Mouse (Mus musculus): ENCODE measurements around the gene Rnf222. TPM values are rescaled to one million over a fixed set of nuclear protein-coding genes. Genes with fewer than 3 reads are reported as not detected.
"Not testable (repeated sequence)": the region's sequence is repeated elsewhere in the genome, so short reads cannot be mapped to it uniquely, and the experiment has no call there.

Rnf222 gene
- polyA plus RNA-seq, 1 experiment from 2014 or later = 0.11 TPM

- no peak for ATAC-seq (ENCODE audit: insufficient read depth)
- Histone ChIP-seq H3K9me3 (ENCODE audit: low read depth, low read length) (no peaks in the 10 kb centered on the region), H3K4me1 (ENCODE audit: insufficient read depth) (no peaks in the 10 kb centered on the region), H3K4me2 (no peak overlapping the region), H3K36me3 (ENCODE audit: insufficient read depth) (no peaks in the 10 kb centered on the region), H3K4me3 (ENCODE audit: low read depth, low read length) (no peak overlapping the region), H3K9ac (no peak overlapping the region), H3K27me3 (ENCODE audit: insufficient read depth, low read length) (no peaks in the 10 kb centered on the region), H3K27ac (ENCODE audit: low read depth) (no peak overlapping the region)
- WGBS = 63% methylated on average over 5 of the region's 5 CpGs
- no peak for DNase-seq
- TF ChIP-seq CTCF (IDR thresholded peaks at IDR 0.05; ENCODE audit: low read depth) = no peak
Observed at GRCm38 (mm10) chr11:68933885-68934507, 45.6 kb downstream of the Rnf222 start.

GRCm38 (mm10) chr11:68936951-68937350 is 48.6 kb downstream of the Rnf222 start:
- not testable (repeated sequence) for H3K9ac ChIP-seq; H3K27ac ChIP-seq (ENCODE audit: low read depth); H3K27me3 ChIP-seq (ENCODE audit: insufficient read depth, low read length); H3K4me2 ChIP-seq; ATAC-seq (ENCODE audit: insufficient read depth); H3K4me3 ChIP-seq (ENCODE audit: low read depth, low read length); H3K36me3 ChIP-seq (ENCODE audit: insufficient read depth); H3K9me3 ChIP-seq (ENCODE audit: low read depth, low read length); H3K4me1 ChIP-seq (ENCODE audit: insufficient read depth); DNase-seq
- 81% methylated on average over 4 of the region's 4 CpGs for WGBS

- TF ChIP-seq CTCF (IDR thresholded peaks at IDR 0.05; ENCODE audit: low read depth) = no peak
- Histone ChIP-seq H3K4me2 (peak overlapping the region; percentile 58), H3K27ac (ENCODE audit: low read depth) (no peak overlapping the region), H3K9ac (peak overlapping the region; percentile 49), H3K4me1 (ENCODE audit: insufficient read depth) (no peaks in the 10 kb centered on the region), H3K9me3 (ENCODE audit: low read depth, low read length) (no peaks in the 10 kb centered on the region), H3K4me3 (ENCODE audit: low read depth, low read length) (peak overlapping the region; percentile 38), H3K36me3 (ENCODE audit: insufficient read depth) (no peaks in the 10 kb centered on the region), H3K27me3 (ENCODE audit: insufficient read depth, low read length) (no peaks in the 10 kb centered on the region)
- ATAC-seq (ENCODE audit: insufficient read depth) (peak; percentile 99), DNase-seq (peak; percentile 95)
- 3% methylated on average over 16 of the region's 16 CpGs for WGBS
Observed at GRCm38 (mm10) chr11:68939451-68940304, 51.3 kb downstream of the Rnf222 start.

GRCm38 (mm10) chr11:68940516-68940915 is 52.2 kb downstream of the Rnf222 start:
- Histone ChIP-seq H3K9me3 (ENCODE audit: low read depth, low read length) (no peaks in the 10 kb centered on the region), H3K27me3 (ENCODE audit: insufficient read depth, low read length) (no peaks in the 10 kb centered on the region), H3K4me2 (peak overlapping the region; percentile 58), H3K27ac (ENCODE audit: low read depth) (no peak overlapping the region), H3K4me3 (ENCODE audit: low read depth, low read length) (peak overlapping the region; percentile 38), H3K36me3 (ENCODE audit: insufficient read depth) (no peaks in the 10 kb centered on the region), H3K9ac (peak overlapping the region; percentile 49), H3K4me1 (ENCODE audit: insufficient read depth) (no peaks in the 10 kb centered on the region)
- ATAC-seq (ENCODE audit: insufficient read depth) (no peak), DNase-seq (no peak)
- TF ChIP-seq CTCF (IDR thresholded peaks at IDR 0.05; ENCODE audit: low read depth) = no peak
- WGBS = 44% methylated on average over 4 of the region's 4 CpGs

GRCm38 (mm10) chr11:68942731-68943130 is 54.4 kb downstream of the Rnf222 start:
- no peak overlapping the region for H3K4me3 ChIP-seq (ENCODE audit: low read depth, low read length)
- DNase-seq (no peak), ATAC-seq (ENCODE audit: insufficient read depth) (no peak)
- no peaks in the 10 kb centered on the region for H3K36me3 ChIP-seq (ENCODE audit: insufficient read depth)
- H3K4me2 ChIP-seq = no peak overlapping the region
- H3K9me3 ChIP-seq (ENCODE audit: low read depth, low read length) = no peaks in the 10 kb centered on the region
- peaks cover 8% of the 10 kb centered on the region; the same call in 1 of the 2 replicates for H3K27me3 ChIP-seq (ENCODE audit: insufficient read depth, low read length)
- no peak overlapping the region for H3K9ac ChIP-seq
- WGBS = 79% methylated on average over 8 of the region's 8 CpGs
- H3K27ac ChIP-seq (ENCODE audit: low read depth) = no peak overlapping the region
- H3K4me1 ChIP-seq (ENCODE audit: insufficient read depth) = no peaks in the 10 kb centered on the region
- TF ChIP-seq CTCF (IDR thresholded peaks at IDR 0.05; ENCODE audit: low read depth) = no peak

GRCm38 (mm10) chr11:68945245-68945644 is 56.9 kb downstream of the Rnf222 start:
- no peak overlapping the region for H3K9ac ChIP-seq
- DNase-seq = no peak
- H3K36me3 ChIP-seq (ENCODE audit: insufficient read depth) = no peaks in the 10 kb centered on the region
- TF ChIP-seq CTCF (IDR thresholded peaks at IDR 0.05; ENCODE audit: low read depth) = no peak
- 75% methylated on average over 2 of the region's 2 CpGs for WGBS
- no peaks in the 10 kb centered on the region for H3K9me3 ChIP-seq (ENCODE audit: low read depth, low read length)
- H3K4me3 ChIP-seq (ENCODE audit: low read depth, low read length) = no peak overlapping the region
- no peaks in the 10 kb centered on the region for H3K4me1 ChIP-seq (ENCODE audit: insufficient read depth)
- no peak overlapping the region for H3K4me2 ChIP-seq
- peaks cover 8% of the 10 kb centered on the region; the same call in 1 of the 2 replicates for H3K27me3 ChIP-seq (ENCODE audit: insufficient read depth, low read length)
- H3K27ac ChIP-seq (ENCODE audit: low read depth) = no peak overlapping the region
- no peak for ATAC-seq (ENCODE audit: insufficient read depth)

Other genes with a start within 250 kb of the Rnf222 start
- 168 and 179 TPM in 2 replicates for gene Myh10, start 197.0 kb upstream of the Rnf222 start, polyA plus RNA-seq (2014; fragmentation: Nextera tagmentation; extraction: Ambion mirVana)
- 63.1 and 67.6 TPM in 2 replicates for gene Ndel1, start 16.7 kb upstream of the Rnf222 start, polyA plus RNA-seq (2014; fragmentation: Nextera tagmentation; extraction: Ambion mirVana)
- gene Rpl26, start 13.0 kb downstream of the Rnf222 start, polyA plus RNA-seq (2014; fragmentation: Nextera tagmentation; extraction: Ambion mirVana) = 1,103 and 1,167 TPM in 2 replicates
- not detected in 2 replicates for gene Odf4, start 38.5 kb downstream of the Rnf222 start, polyA plus RNA-seq (2014; fragmentation: Nextera tagmentation; extraction: Ambion mirVana)
- 21.6 and 23.9 TPM in 2 replicates for gene Arhgef15, start 68.9 kb downstream of the Rnf222 start, polyA plus RNA-seq (2014; fragmentation: Nextera tagmentation; extraction: Ambion mirVana)
- 3.9 and 4.0 TPM in 2 replicates for gene Slc25a35, start 79.6 kb downstream of the Rnf222 start, polyA plus RNA-seq (2014; fragmentation: Nextera tagmentation; extraction: Ambion mirVana)
- 49.9 TPM in 2 replicates for gene Rangrf, start 86.6 kb downstream of the Rnf222 start, polyA plus RNA-seq (2014; fragmentation: Nextera tagmentation; extraction: Ambion mirVana)
- 36.8 and 43.3 TPM in 2 replicates for gene Pfas, start 119.9 kb downstream of the Rnf222 start, polyA plus RNA-seq (2014; fragmentation: Nextera tagmentation; extraction: Ambion mirVana)
- 59.3 and 63.6 TPM in 2 replicates for gene Ctc1, start 127.4 kb downstream of the Rnf222 start, polyA plus RNA-seq (2014; fragmentation: Nextera tagmentation; extraction: Ambion mirVana)
- gene Aurkb, start 157.1 kb downstream of the Rnf222 start, polyA plus RNA-seq (2014; fragmentation: Nextera tagmentation; extraction: Ambion mirVana) = 209 and 211 TPM in 2 replicates
- 8.0 and 9.5 TPM in 2 replicates for gene Borcs6, start 171.2 kb downstream of the Rnf222 start, polyA plus RNA-seq (2014; fragmentation: Nextera tagmentation; extraction: Ambion mirVana)
- gene Tmem107, start 182.3 kb downstream of the Rnf222 start, polyA plus RNA-seq (2014; fragmentation: Nextera tagmentation; extraction: Ambion mirVana) = 51.0 and 54.4 TPM in 2 replicates
- 64.0 and 64.2 TPM in 2 replicates for gene Vamp2, start 199.9 kb downstream of the Rnf222 start, polyA plus RNA-seq (2014; fragmentation: Nextera tagmentation; extraction: Ambion mirVana)
- 15.4 and 23.7 TPM in 2 replicates for gene Per1, start 206.7 kb downstream of the Rnf222 start, polyA plus RNA-seq (2014; fragmentation: Nextera tagmentation; extraction: Ambion mirVana)
- 0.57 and 0.68 TPM in 2 replicates for gene Hes7, start 231.9 kb downstream of the Rnf222 start, polyA plus RNA-seq (2014; fragmentation: Nextera tagmentation; extraction: Ambion mirVana)
- gene 9130213A22Rik, start 234.0 kb downstream of the Rnf222 start, polyA plus RNA-seq (2014; fragmentation: Nextera tagmentation; extraction: Ambion mirVana) = 0.19 and 0.41 TPM in 2 replicates
- 0.09 and 0.17 TPM in 2 replicates for gene Aloxe3, start 237.3 kb downstream of the Rnf222 start, polyA plus RNA-seq (2014; fragmentation: Nextera tagmentation; extraction: Ambion mirVana)